Mouse (Mus musculus) thymus, adult 2 months (tissue): ENCODE measurements at regions not wholly inside any gene's neighbourhood (a gene's known extent, or its start where the extent isn't known, plus 50 kb on each side); places are given as distances from the start of the nearest gene placed in this dataset.

Experiments used
- CTCF ChIP-seq: fragments of 200-500 bp; IDR thresholded peaks from 2 replicates; pipeline ENCODE4 v1.5.1; 2012; ENCODE audit warnings: mild to moderate bottlenecking, control low read depth, low read length, moderate library complexity, borderline replicate concordance; ENCODE audit not compliant: control insufficient read depth, poor library complexity, insufficient read depth; ENCODE audit errors: extremely low read depth
- POLR2A ChIP-seq: fragments of 200-500 bp; IDR thresholded peaks from 2 replicates; pipeline ENCODE4 v1.6.1; 2012; ENCODE audit warnings: mild to moderate bottlenecking, low read length, control low read depth, moderate library complexity; ENCODE audit not compliant: control insufficient read depth, poor library complexity, insufficient read depth; ENCODE audit errors: extremely low read depth

DNA sequence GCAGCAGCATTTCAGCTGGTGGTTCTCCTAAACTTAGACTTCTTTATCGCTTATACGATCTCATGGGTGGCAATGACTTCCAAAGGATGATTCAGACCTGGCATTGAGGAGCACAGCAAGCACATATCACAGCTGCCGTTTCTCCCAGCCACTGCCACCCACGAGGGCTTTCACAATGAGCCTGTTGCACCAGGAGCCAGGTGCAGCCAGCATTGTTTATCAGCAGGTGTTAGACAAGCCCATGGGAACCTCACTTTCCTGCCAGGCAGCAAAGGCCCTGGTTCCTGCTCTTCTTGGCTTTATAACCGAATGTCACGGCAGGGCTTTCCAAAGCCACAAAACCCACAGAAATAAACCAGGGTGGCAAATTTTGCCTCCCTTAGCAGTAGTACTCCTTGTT, 175.3 kb upstream of the Rgma start:
- TF ChIP-seq CTCF = no peak
- TF ChIP-seq POLR2A = no peak
